Mouse (Mus musculus) G1E (cell line): ENCODE measurements around the gene Cga. TPM values are rescaled to one million over a fixed set of nuclear protein-coding genes. Genes with fewer than 3 reads are reported as not detected.

ENCODE experiments used
- ATAC-seq: 2 replicates; pipeline ENCODE4 v1.8.0; 2016; ENCODE audit warnings: mild to moderate bottlenecking; ENCODE audit not compliant: insufficient number of reproducible peaks, poor library complexity, low FRiP score, severe bottlenecking; ENCODE audit errors: extremely low read depth
- DNase-seq: peaks from one replicate; pipeline ENCODE4 v3.0.0; 2012; ENCODE audit warnings: low spot score
- H3K27me3 ChIP-seq: 2 replicates; pipeline ENCODE4 v1.6.1; 2012; ENCODE audit warnings: mild to moderate bottlenecking, low read length, inconsistent platforms; ENCODE audit not compliant: insufficient read depth
- H3K36me3 ChIP-seq: replicated peaks from 2 replicates; pipeline ENCODE3; 2012; ENCODE audit warnings: mild to moderate bottlenecking, inconsistent platforms
- H3K4me1 ChIP-seq: 2 replicates; pipeline ENCODE4 v1.6.1; 2012; ENCODE audit warnings: low read depth, low read length, inconsistent platforms, mixed read lengths; ENCODE audit not compliant: insufficient read depth
- H3K4me3 ChIP-seq: 2 replicates; pipeline ENCODE4 v1.5.1; 2012; ENCODE audit warnings: low read depth, mild to moderate bottlenecking, inconsistent platforms, low read length, moderate library complexity, mixed read lengths
- H3K9me3 ChIP-seq: replicated peaks from 2 replicates; pipeline ENCODE4 v1.6.1; 2012; ENCODE audit warnings: inconsistent platforms
- CTCF ChIP-seq: IDR thresholded peaks from 2 replicates; pipeline ENCODE4 v1.5.1; 2012; ENCODE audit warnings: low read depth, low read length, inconsistent platforms, mixed read lengths
- GATA1 ChIP-seq: IDR thresholded peaks from 2 replicates; pipeline ENCODE4 v1.6.1; 2012; ENCODE audit warnings: borderline replicate concordance, low read length, inconsistent platforms, mixed read lengths
- GATA2 ChIP-seq: IDR thresholded peaks from 2 replicates; pipeline ENCODE4 v1.6.1; 2012; ENCODE audit warnings: low read depth, low read length, inconsistent platforms, borderline replicate concordance
- POLR2AphosphoS5 ChIP-seq: IDR thresholded peaks from 2 replicates; pipeline ENCODE4 v1.6.1; 2012; ENCODE audit warnings: low read depth, low read length, inconsistent platforms; ENCODE audit not compliant: insufficient replicate concordance
- TAL1 ChIP-seq: conservative IDR thresholded peaks from 2 replicates; pipeline ENCODE4 v1.6.1; 2012; ENCODE audit warnings: low read depth, low read length, inconsistent platforms, mixed read lengths
- polyA plus RNA-seq: library from polyadenylated mRNA; stranded (reverse); fragments of >175 nt; gene quantifications from 2 replicates; pipeline ENCODE4 v1.2.3, GENCODE M21; 2012
- total RNA-seq, 2 experiments: library from RNA; stranded (forward) in 1 of 2; stranded (reverse) in 1 of 2; fragments of 200-1000 nt in 1 of 2; fragments of >200 nt in 1 of 2; fragmentation: Nextera tagmentation in 1 of 2; gene quantifications; 2 replicates each; pipeline ENCODE4 v1.2.3; 2014 to 2017

The Cga gene
- total and polyA plus RNA-seq, 3 experiments, result not detected

DNA sequence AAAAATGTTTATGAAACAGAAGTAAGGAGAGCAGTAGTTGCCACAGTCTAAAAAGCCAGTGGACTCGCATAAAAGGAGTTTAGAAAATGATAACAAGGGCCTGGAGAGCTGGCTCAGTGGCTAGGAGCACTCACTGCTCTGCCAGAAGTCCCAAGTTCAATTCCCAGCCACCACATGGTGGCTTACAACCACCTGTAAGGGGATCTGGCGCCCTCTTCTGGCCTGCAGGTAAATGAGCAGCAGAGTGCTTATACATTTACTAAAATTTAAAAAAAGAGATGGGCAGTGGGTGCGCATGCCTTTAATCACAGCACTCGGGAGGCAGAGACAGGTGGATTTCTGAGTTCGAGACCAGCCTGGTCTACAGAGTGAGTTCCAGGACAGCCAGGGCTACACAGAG is 11.8 kb downstream of the Cga start:
- no peak overlapping the region for H3K4me3 ChIP-seq
- H3K36me3 ChIP-seq, result no peaks in the 10 kb centered on the region
- peaks cover 15% of the 10 kb centered on the region for H3K27me3 ChIP-seq
- peaks cover 12% of the 10 kb centered on the region for H3K4me1 ChIP-seq
- ATAC-seq (no peak), DNase-seq (no peak)
- no peaks in the 10 kb centered on the region for H3K9me3 ChIP-seq
- TF ChIP-seq TAL1 (no peak), GATA1 (no peak), GATA2 (no peak), POLR2AphosphoS5 (no peak), CTCF (0 out of 2 replicates have a peak, but pooled peaks have one; percentile 8)

DNA sequence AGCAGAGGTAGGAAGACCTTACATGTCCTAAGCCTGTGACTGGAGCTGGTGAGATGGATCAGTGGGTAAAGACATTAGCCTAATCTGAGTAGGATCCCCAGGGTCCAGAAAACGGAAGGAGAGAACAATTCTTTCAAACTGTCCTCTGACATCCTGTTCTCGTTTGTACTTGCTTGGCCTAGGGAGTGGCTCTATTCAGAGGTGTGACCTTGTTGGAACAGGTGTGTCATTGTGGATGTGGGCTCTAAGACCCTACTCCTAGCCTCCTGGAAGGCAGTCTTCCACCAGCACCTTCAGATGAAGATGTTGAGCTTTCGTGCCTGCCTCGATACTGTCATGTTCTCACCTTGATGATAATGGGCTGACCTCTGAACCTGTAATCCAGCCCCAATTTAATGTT is 12.6 kb downstream of the Cga start:
- TF ChIP-seq CTCF (no peak), GATA2 (no peak), TAL1 (no peak), POLR2AphosphoS5 (no peak), GATA1 (no peak)
- Histone ChIP-seq H3K27me3 (peaks cover 18% of the 10 kb centered on the region), H3K4me1 (peaks cover 10% of the 10 kb centered on the region), H3K9me3 (no peaks in the 10 kb centered on the region), H3K36me3 (no peaks in the 10 kb centered on the region), H3K4me3 (no peak overlapping the region)
- no peak for DNase-seq
- no peak for ATAC-seq

DNA sequence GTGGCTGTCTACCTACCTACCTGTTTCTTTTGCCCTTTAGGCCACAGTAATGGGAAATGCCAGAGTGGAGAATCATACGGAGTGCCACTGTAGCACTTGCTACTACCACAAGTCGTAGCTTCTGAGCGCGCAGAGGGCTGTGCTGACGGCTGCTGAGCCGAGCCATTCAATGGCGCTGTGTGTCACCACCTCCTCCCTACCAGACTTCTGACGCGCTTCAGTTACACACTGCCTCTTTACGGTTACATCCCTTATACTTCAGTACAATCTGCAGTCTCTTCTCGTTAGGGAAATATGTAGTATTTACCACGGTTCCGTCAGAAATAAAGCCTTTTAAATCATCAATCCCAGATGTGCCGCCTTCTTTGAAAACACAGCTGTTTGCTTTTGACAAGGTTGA is 13.4 kb downstream of the Cga start:
- TF ChIP-seq POLR2AphosphoS5, result no peak
- no peak for TF ChIP-seq GATA2
- TF ChIP-seq CTCF, result no peak
- TF ChIP-seq TAL1, result no peak
- TF ChIP-seq GATA1, result no peak
- Histone ChIP-seq H3K9me3 (no peaks in the 10 kb centered on the region), H3K36me3 (no peaks in the 10 kb centered on the region), H3K27me3 (peaks cover 22% of the 10 kb centered on the region), H3K4me1 (peaks cover 10% of the 10 kb centered on the region), H3K4me3 (no peak overlapping the region)
- DNase-seq, result no peak
- ATAC-seq, result no peak

DNA sequence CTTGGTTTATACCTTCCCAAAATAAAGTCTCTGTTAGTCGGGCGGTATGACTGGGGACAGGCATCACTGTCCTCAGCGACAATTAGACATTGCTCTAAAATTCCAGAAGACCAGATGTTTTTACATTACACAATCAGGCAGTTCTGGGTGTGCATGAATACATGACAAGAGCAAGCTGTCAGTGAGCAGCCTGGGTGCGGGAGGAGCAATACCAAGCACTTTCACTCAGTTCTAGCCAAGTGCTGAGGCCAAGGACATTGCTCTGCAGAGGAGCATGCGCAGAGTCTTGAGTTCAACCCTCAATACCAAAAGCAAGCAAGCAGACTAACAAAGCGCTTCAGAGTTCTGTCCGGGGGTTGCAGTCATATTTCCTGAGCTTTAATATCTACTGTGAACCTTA is 14.5 kb downstream of the Cga start:
- DNase-seq, result no peak
- Histone ChIP-seq H3K4me3 (no peak overlapping the region), H3K36me3 (no peaks in the 10 kb centered on the region), H3K9me3 (no peaks in the 10 kb centered on the region), H3K4me1 (peaks cover 10% of the 10 kb centered on the region), H3K27me3 (peaks cover 26% of the 10 kb centered on the region)
- TF ChIP-seq GATA2 (no peak), CTCF (no peak), POLR2AphosphoS5 (no peak), TAL1 (no peak), GATA1 (no peak)
- no peak for ATAC-seq

DNA sequence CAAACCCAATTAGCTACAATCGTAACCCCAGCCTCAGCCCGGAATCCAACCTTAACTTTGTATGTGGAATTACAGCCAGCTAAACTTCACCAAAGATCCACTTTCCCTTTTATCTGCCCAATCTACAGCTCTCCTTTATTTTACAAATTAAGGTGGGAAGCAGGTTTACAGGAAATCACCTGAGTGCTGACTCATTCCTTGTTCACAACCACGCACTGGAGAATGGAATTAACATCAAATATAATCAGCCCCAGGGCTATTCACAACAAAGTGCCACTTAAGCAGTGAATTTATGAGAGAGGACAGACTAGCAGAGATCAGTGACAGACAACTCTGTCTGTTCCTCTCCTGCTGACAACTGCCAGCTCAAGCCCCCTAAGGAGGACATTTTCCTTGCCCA is 17.8 kb downstream of the Cga start:
- no peak for DNase-seq
- H3K36me3 ChIP-seq, result no peaks in the 10 kb centered on the region
- TF ChIP-seq CTCF, result no peak
- ATAC-seq, result no peak
- no peaks in the 10 kb centered on the region for H3K9me3 ChIP-seq
- no peak overlapping the region for H3K4me3 ChIP-seq
- H3K4me1 ChIP-seq, result no peaks in the 10 kb centered on the region
- peaks cover 39% of the 10 kb centered on the region for H3K27me3 ChIP-seq

DNA sequence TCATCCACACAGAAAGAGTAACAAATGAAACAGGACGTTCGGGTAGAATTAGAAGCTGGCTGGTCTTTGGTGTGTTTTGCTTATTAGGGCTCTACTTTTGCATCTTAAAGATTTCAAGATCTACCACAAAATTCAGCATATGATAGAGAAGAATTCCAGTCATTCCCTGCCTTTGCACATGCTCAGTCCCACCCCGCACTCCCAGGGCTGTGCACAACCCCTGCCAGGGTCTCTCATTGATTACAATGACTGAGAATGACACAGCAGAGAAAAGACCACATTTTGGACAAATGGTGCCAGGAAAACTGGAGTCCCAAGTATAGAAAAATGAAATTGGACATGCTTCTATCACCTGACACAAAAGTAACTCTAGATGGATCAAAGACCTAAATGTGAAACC is 18.6 kb downstream of the Cga start:
- no peak for TF ChIP-seq TAL1
- no peak for TF ChIP-seq GATA1
- TF ChIP-seq CTCF, result no peak
- TF ChIP-seq GATA2, result no peak
- no peak for TF ChIP-seq POLR2AphosphoS5
- peaks cover 36% of the 10 kb centered on the region; the same call in 1 of the 2 replicates for H3K27me3 ChIP-seq
- ATAC-seq (no peak), DNase-seq (no peak)
- H3K4me3 ChIP-seq, result no peak overlapping the region
- H3K4me1 ChIP-seq, result no peaks in the 10 kb centered on the region
- no peaks in the 10 kb centered on the region for H3K36me3 ChIP-seq
- H3K9me3 ChIP-seq, result no peaks in the 10 kb centered on the region

DNA sequence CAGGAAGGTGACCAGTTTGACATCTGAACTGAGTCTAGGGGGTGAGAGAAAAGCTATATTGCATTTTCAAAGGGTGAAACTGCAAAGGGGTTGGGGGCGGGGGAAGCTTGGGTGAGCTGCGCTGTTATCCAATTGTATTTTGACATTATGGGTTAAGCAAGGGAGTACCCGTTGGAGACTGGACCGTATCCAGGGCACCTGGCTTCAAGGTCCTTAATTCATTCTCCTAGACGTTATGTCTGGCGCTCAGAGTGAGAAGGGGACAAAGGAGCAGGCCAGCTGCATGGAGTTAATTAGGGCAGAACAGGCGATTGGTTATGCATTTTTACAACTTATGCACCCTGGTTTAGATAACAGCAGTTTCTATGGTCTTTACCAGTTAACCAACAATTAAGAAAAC is 23.8 kb downstream of the Cga start:
- Histone ChIP-seq H3K4me3 (no peak overlapping the region), H3K9me3 (no peaks in the 10 kb centered on the region), H3K27me3 (peaks cover 33% of the 10 kb centered on the region), H3K36me3 (no peaks in the 10 kb centered on the region), H3K4me1 (no peaks in the 10 kb centered on the region)
- no peak for TF ChIP-seq CTCF
- TF ChIP-seq POLR2AphosphoS5, result no peak
- TF ChIP-seq TAL1, result no peak
- TF ChIP-seq GATA1, result no peak
- TF ChIP-seq GATA2, result no peak
- no peak for DNase-seq
- no peak for ATAC-seq
